ENCODE assay signal across 16 mouse cellular contexts in genomic region chr2:71865935-71866334, GRCm38 (mm10). TPM values are rescaled to one million over a fixed set of nuclear protein-coding genes. Genes with fewer than 3 reads are reported as not detected.
DNase-seq lines count a peak whose midpoint lies in the region; ATAC-seq and TF ChIP-seq lines count a peak whose summit lies in the region.
"Had no signal": no experiment of that assay in that cellular context is flagged by ENCODE, and none has a peak within 500 bp of the region (broad histone marks: within the 10 kb centered on the region; RNA-seq: fewer than 3 reads in every experiment).

No protein-coding gene starts in this region.

- TF ChIP-seq CTCF in heart, postnatal 0 days (IDR thresholded peaks at IDR 0.05; ENCODE audit: low read depth), result no peak
- no peak for TF ChIP-seq CTCF in hindbrain, postnatal 0 days (IDR thresholded peaks at IDR 0.05; ENCODE audit: low read depth)

- TF ChIP-seq EP300 in heart, postnatal 0 days (IDR thresholded peaks at IDR 0.05; ENCODE audit: low read depth), result no peak

- 0 out of 2 replicates have a peak, but pooled peaks cover 7% of the 10 kb centered on the region for H3K4me1 ChIP-seq in heart, postnatal 0 days (ENCODE audit: control insufficient read depth, insufficient read depth)
- H3K4me1 ChIP-seq in heart, embryonic 11.5 days (ENCODE audit: control insufficient read depth, insufficient read depth, low read length), result 0 out of 2 replicates have a peak, but pooled peaks cover 4% of the 10 kb centered on the region
- no peaks in the 10 kb centered on the region for H3K4me1 ChIP-seq in hindbrain, postnatal 0 days (ENCODE audit: insufficient read depth, low read length)
- H3K4me1 ChIP-seq in hindbrain, embryonic 10.5 days (replicated peaks), result peaks cover 7% of the 10 kb centered on the region
- H3K4me1 ChIP-seq: embryonic facial prominence, embryonic 15.5 days; neural tube, embryonic 15.5 days had no signal

- no peaks in the 10 kb centered on the region for H3K27me3 ChIP-seq in heart, postnatal 0 days (ENCODE audit: control insufficient read depth, insufficient read depth, low read length)
- H3K27me3 ChIP-seq in heart, embryonic 11.5 days (ENCODE audit: control insufficient read depth, insufficient read depth, low read length), result no peaks in the 10 kb centered on the region
- no peaks in the 10 kb centered on the region for H3K27me3 ChIP-seq in hindbrain, postnatal 0 days (ENCODE audit: insufficient read depth, low read length)
- no peaks in the 10 kb centered on the region for H3K27me3 ChIP-seq in hindbrain, embryonic 10.5 days (ENCODE audit: insufficient read depth, poor library complexity, severe bottlenecking)
- H3K27me3 ChIP-seq: embryonic facial prominence, embryonic 15.5 days; liver, embryonic 12.5 days; neural tube, embryonic 15.5 days had no signal

- H3K27ac ChIP-seq in heart, postnatal 0 days (ENCODE audit: low read depth), result peak overlapping the region; percentile 53; the same call in 1 of the 2 replicates
- no peak overlapping the region for H3K27ac ChIP-seq in heart, embryonic 11.5 days (ENCODE audit: low read depth, low read length)
- no peak overlapping the region for H3K27ac ChIP-seq in hindbrain, postnatal 0 days
- H3K27ac ChIP-seq in hindbrain, embryonic 10.5 days, result no peak overlapping the region
- H3K27ac ChIP-seq: embryonic facial prominence, embryonic 15.5 days; liver, embryonic 12.5 days; neural tube, embryonic 15.5 days had no signal

- H3K9me3 ChIP-seq in heart, postnatal 0 days (replicated peaks; ENCODE audit: control insufficient read depth, low read length), result no peaks in the 10 kb centered on the region
- H3K9me3 ChIP-seq in heart, embryonic 11.5 days (replicated peaks; ENCODE audit: control insufficient read depth, low read length), result no peaks in the 10 kb centered on the region
- no peaks in the 10 kb centered on the region for H3K9me3 ChIP-seq in hindbrain, postnatal 0 days (ENCODE audit: low read length)
- no peaks in the 10 kb centered on the region for H3K9me3 ChIP-seq in hindbrain, embryonic 10.5 days
- H3K9me3 ChIP-seq: embryonic facial prominence, embryonic 15.5 days; liver, embryonic 12.5 days; neural tube, embryonic 15.5 days had no signal

- H3K4me2 ChIP-seq in heart, postnatal 0 days (ENCODE audit: low read depth, low read length), result no peak overlapping the region
- no peak overlapping the region for H3K4me2 ChIP-seq in heart, embryonic 11.5 days
- H3K4me2 ChIP-seq in hindbrain, postnatal 0 days (ENCODE audit: low read depth, low read length), result no peak overlapping the region
- H3K4me2 ChIP-seq: embryonic facial prominence, embryonic 15.5 days; liver, embryonic 12.5 days; midbrain, embryonic 11.5 days; neural tube, embryonic 15.5 days had no signal

- 63% methylated on average over 3 of the region's 3 CpGs for WGBS in heart, postnatal 0 days
- 55% methylated on average over 3 of the region's 3 CpGs for WGBS in heart, embryonic 11.5 days (ENCODE audit: insufficient replicate concordance)
- WGBS in hindbrain, postnatal 0 days, result 62% methylated on average over 3 of the region's 3 CpGs
- 69% methylated on average over 3 of the region's 3 CpGs for WGBS in hindbrain, embryonic 10.5 days

- no peak overlapping the region for H3K4me3 ChIP-seq in heart, postnatal 0 days (ENCODE audit: low read depth, low read length)
- H3K4me3 ChIP-seq in heart, embryonic 11.5 days (ENCODE audit: low read depth, low read length), result no peak overlapping the region
- H3K4me3 ChIP-seq in hindbrain, postnatal 0 days (ENCODE audit: low read length), result no peak overlapping the region
- no peak overlapping the region for H3K4me3 ChIP-seq in hindbrain, embryonic 10.5 days
- H3K4me3 ChIP-seq: embryonic facial prominence, embryonic 15.5 days; liver, embryonic 12.5 days; neural tube, embryonic 15.5 days had no signal

- no peak for ATAC-seq in heart, postnatal 0 days (ENCODE audit: insufficient read depth, low read depth)
- ATAC-seq in heart, embryonic 11.5 days (replicated peaks; ENCODE audit: insufficient number of reproducible peaks, low FRiP score, low TSS enrichment), result no peak
- peak; percentile 19 for ATAC-seq in common myeloid progenitor, adult 5-6 weeks (replicated peaks; ENCODE audit: low read depth, poor library complexity, severe bottlenecking)
- no peak for ATAC-seq in hindbrain, postnatal 0 days
- ATAC-seq: liver, embryonic 12.5 days had no signal

- H3K9ac ChIP-seq in heart, postnatal 0 days (replicated peaks; ENCODE audit: low read depth, low read length), result no peak overlapping the region
- H3K9ac ChIP-seq in heart, embryonic 11.5 days (ENCODE audit: low read depth, low read length), result no peak overlapping the region
- H3K9ac ChIP-seq in hindbrain, postnatal 0 days (replicated peaks; ENCODE audit: low read length), result no peak overlapping the region
- H3K9ac ChIP-seq: embryonic facial prominence, embryonic 15.5 days; liver, embryonic 12.5 days; neural tube, embryonic 15.5 days had no signal

- no peaks in the 10 kb centered on the region for H3K36me3 ChIP-seq in heart, postnatal 0 days (replicated peaks; ENCODE audit: control insufficient read depth, insufficient read depth, low read length)
- H3K36me3 ChIP-seq in heart, embryonic 11.5 days (ENCODE audit: control insufficient read depth, insufficient read depth, low read length), result no peaks in the 10 kb centered on the region
- H3K36me3 ChIP-seq in hindbrain, postnatal 0 days (ENCODE audit: insufficient read depth, low read length), result no peaks in the 10 kb centered on the region
- no peaks in the 10 kb centered on the region for H3K36me3 ChIP-seq in hindbrain, embryonic 10.5 days
- H3K36me3 ChIP-seq: embryonic facial prominence, embryonic 15.5 days; liver, embryonic 12.5 days; neural tube, embryonic 15.5 days had no signal

- no peak for DNase-seq in heart, postnatal 0 days (ENCODE audit: low spot score)
- peak; percentile 2 for DNase-seq in thymus, postnatal 0 days (ENCODE audit: low spot score)
- DNase-seq in thymus, postnatal 25 days, result no peak
- DNase-seq in hindbrain, postnatal 0 days (ENCODE audit: low spot score), result no peak
- no peak for DNase-seq in hindbrain, embryonic 10.5 days (ENCODE audit: low spot score)
- DNase-seq in kidney, postnatal 14 days, result no peak
- DNase-seq: cerebellum, adult 8-10 months; heart, postnatal 10 days; layer of hippocampus, adult 9-11 months; lung, postnatal 10 days had no signal

RNA-seq across cellular contexts. Expression of gene Pdk1, which starts 7.1 kb away (rescaled TPM):
- total RNA-seq in heart, postnatal 0 days (2014; rRNA removed; ENCODE audit: low replicate concordance), result 181 and 286 TPM in 2 replicates
- polyA plus RNA-seq in heart, postnatal 0 days (2015; fragmentation: Nextera tagmentation; extraction: Ambion mirVana), result 62.8 and 65.0 TPM in 2 replicates
- polyA plus RNA-seq in heart, embryonic 11.5 days (2014; fragmentation: Nextera tagmentation; extraction: Ambion mirVana), result 104 and 112 TPM in 2 replicates
- 60.2 and 73.8 TPM in 2 replicates for polyA plus RNA-seq in thymus, postnatal 0 days (2015; fragmentation: Nextera tagmentation; extraction: Ambion mirVana)
- 47.9 and 72.0 TPM in 2 replicates for total RNA-seq in common myeloid progenitor, adult 5-6 weeks (2017)
- 51.7 and 53.4 TPM in 2 replicates for total RNA-seq in hindbrain, postnatal 0 days (2014; rRNA removed)
- polyA plus RNA-seq in hindbrain, postnatal 0 days (2015; fragmentation: Nextera tagmentation; extraction: Ambion mirVana), result 18.5 and 19.7 TPM in 2 replicates
- 34.5 and 56.1 TPM in 2 replicates for polyA plus RNA-seq in hindbrain, embryonic 10.5 days (2016; fragmentation: Nextera tagmentation; extraction: Ambion mirVana)
